11 mouse cellular contexts compared by ENCODE assay signal in the genomic region with DNA sequence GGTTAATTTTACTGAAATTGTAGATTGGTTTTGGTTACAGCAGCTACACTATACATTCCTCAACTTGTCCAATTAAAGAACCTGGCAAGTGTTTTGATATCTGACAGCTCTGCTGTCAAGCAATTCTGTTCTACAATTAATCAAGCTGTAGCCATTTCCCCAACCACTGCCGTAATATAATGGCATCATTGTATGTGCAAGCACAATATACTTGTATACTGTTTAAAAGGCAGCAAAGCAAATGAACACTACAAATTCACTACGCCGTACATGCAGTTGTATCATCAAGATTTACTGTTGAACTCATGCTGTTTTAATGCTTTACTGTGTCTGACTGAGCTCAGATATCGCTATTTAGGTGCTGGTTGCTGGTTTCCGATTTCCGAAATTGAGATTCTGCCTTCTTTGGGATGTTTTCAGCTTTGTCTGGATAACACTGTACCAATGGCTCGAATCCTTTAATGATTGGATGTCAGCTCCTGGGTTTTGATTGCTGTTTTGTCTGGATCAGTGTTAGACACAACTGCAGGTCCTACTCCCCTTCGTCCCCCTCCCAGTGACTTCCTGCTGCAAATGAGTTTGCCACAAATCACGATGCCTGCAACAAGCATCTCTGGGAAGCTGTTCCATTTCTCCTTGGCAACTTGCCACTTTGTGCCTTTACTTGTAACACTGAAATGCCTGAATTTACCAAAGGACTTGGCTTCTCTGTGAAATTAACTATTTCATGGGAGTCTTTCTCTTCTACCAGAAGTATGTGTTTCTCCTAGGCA.
DNase-seq lines count a peak whose midpoint lies in the region; ATAC-seq lines count a peak whose summit lies in the region.
"Had no signal": no experiment of that assay in that cellular context is flagged by ENCODE, and none has a peak within 500 bp of the region (broad histone marks: within the 10 kb centered on the region; RNA-seq: fewer than 3 reads in every experiment).

No protein-coding gene starts in this region.

- 0 out of 2 replicates have a peak overlapping the region, but pooled peaks have one; percentile 3 for H3K4me3 ChIP-seq in kidney, embryonic 15.5 days (replicated peaks)
- H3K4me3 ChIP-seq in neural tube, embryonic 14.5 days (ENCODE audit: low read depth, low read length): peak overlapping the region; percentile 3; the same call in 1 of the 2 replicates
- H3K4me3 ChIP-seq: liver, embryonic 12.5 days had no signal

- no peaks in the 10 kb centered on the region for H3K27me3 ChIP-seq in kidney, embryonic 15.5 days
- H3K27me3 ChIP-seq in neural tube, embryonic 14.5 days (ENCODE audit: control insufficient read depth, insufficient read depth, low read length): no peaks in the 10 kb centered on the region
- H3K27me3 ChIP-seq: liver, embryonic 12.5 days had no signal

- no peak for DNase-seq in kidney, adult 9 months
- DNase-seq in right cerebral cortex, postnatal 10 days (ENCODE audit: low spot score in 2 of 2): peak; percentile 31 to 39
- DNase-seq in right cerebral cortex, adult 18-20 months: no peak
- DNase-seq in forelimb bud, embryonic 11.5 days (ENCODE audit: low read depth, low spot score): peak; percentile 26
- DNase-seq in liver: no peak
- no peak for DNase-seq in gastrocnemius, postnatal 4 days (ENCODE audit: low spot score in 2 of 2)
- DNase-seq: embryo, embryonic 11 days; thymus, postnatal 25 days had no signal

- H3K9me3 ChIP-seq in kidney, embryonic 15.5 days (replicated peaks): no peaks in the 10 kb centered on the region
- no peaks in the 10 kb centered on the region for H3K9me3 ChIP-seq in neural tube, embryonic 14.5 days (ENCODE audit: control insufficient read depth, low read length)
- H3K9me3 ChIP-seq: liver, embryonic 12.5 days had no signal

- peaks cover 13% of the 10 kb centered on the region for H3K4me1 ChIP-seq in kidney, embryonic 15.5 days
- no peaks in the 10 kb centered on the region for H3K4me1 ChIP-seq in neural tube, embryonic 14.5 days (ENCODE audit: control insufficient read depth, insufficient read depth, low read length)
- H3K4me1 ChIP-seq: liver, embryonic 12.5 days had no signal

- 0 out of 2 replicates have a peak overlapping the region, but pooled peaks have one; percentile 37 for H3K27ac ChIP-seq in kidney, embryonic 15.5 days
- 0 out of 2 replicates have a peak overlapping the region, but pooled peaks have one; percentile 13 for H3K27ac ChIP-seq in neural tube, embryonic 14.5 days (ENCODE audit: low read depth, low read length)
- H3K27ac ChIP-seq: liver, embryonic 12.5 days had no signal

- H3K4me2 ChIP-seq in kidney, embryonic 15.5 days: peak overlapping the region; percentile 43
- peak overlapping the region; percentile 33 for H3K4me2 ChIP-seq in neural tube, embryonic 14.5 days (ENCODE audit: low read depth, low read length)
- H3K4me2 ChIP-seq: liver, embryonic 12.5 days had no signal

- no peak overlapping the region for H3K9ac ChIP-seq in kidney, embryonic 15.5 days
- no peak overlapping the region for H3K9ac ChIP-seq in neural tube, embryonic 14.5 days (replicated peaks; ENCODE audit: low read depth, low read length)
- H3K9ac ChIP-seq: liver, embryonic 12.5 days had no signal

- ATAC-seq in kidney, embryonic 15.5 days (replicated peaks; ENCODE audit: low FRiP score): peak; percentile 73; the same call in 1 of the 2 replicates
- ATAC-seq in neural tube, embryonic 14.5 days (ENCODE audit: low read depth): peak; percentile 76
- ATAC-seq: liver, embryonic 12.5 days had no signal

- WGBS in kidney, embryonic 15.5 days: 17% methylated on average over 9 of the region's 9 CpGs
- 16% methylated on average over 9 of the region's 9 CpGs for WGBS in neural tube, embryonic 14.5 days

- H3K36me3 ChIP-seq in kidney, embryonic 15.5 days: no peaks in the 10 kb centered on the region
- no peaks in the 10 kb centered on the region for H3K36me3 ChIP-seq in neural tube, embryonic 14.5 days (ENCODE audit: control insufficient read depth, insufficient read depth, low read length)
- H3K36me3 ChIP-seq: liver, embryonic 12.5 days had no signal

Comparison
In these comparisons a context has a peak if more than half of its experiments do, and no peak if none do; other contexts are left out.
1. DNase-seq: peak in right cerebral cortex, postnatal 10 days (2 of 2) and forelimb bud, embryonic 11.5 days (single experiment); none in kidney, adult 9 months (single experiment), right cerebral cortex, adult 18-20 months (single experiment), liver (single experiment) and gastrocnemius, postnatal 4 days (0 of 2).